8 mouse cellular contexts compared by ENCODE assay signal in the genomic region with DNA sequence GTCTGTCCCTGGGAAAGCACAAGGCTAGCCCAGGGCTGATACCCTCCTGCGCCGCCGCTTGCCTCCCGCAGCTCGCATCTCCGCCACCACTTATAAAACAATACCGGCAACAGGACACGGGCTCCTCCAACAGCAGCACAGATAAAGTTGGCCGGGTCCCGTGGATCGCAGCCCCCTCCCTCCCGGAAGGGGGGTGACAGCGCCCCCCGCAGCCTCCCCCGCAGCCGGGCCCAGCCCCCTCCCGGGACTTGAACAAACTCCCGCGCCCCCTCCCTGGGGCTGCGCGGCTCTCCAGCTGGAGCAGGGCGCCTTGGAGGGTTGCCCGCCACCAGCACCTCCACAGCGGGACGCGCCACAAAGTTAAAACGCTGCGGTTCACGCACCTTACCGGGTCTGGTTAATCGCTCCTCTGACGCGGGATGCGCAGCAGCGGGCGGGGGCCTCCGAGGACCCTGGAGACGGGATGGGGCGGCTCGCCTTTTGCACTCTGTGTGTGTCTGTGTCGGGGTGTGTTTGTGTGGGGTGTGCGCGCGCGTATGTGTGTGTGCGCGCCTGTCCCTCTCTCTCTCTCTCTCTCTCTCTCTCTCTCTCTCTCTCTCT. TPM values are rescaled to one million over a fixed set of nuclear protein-coding genes. Genes with fewer than 3 reads are reported as not detected.
DNase-seq lines count a peak whose midpoint lies in the region; ATAC-seq and TF ChIP-seq lines count a peak whose summit lies in the region.

Sox5 (minus strand) TSS at position 547 of the 600 bp plus-strand sequence.

- peak within 1 kb of the TSS; percentile 72 for H3K9ac ChIP-seq in embryonic facial prominence, embryonic 12.5 days
- H3K9ac ChIP-seq in intestine, postnatal 0 days (ENCODE audit: low read depth, low read length), result peak within 1 kb of the TSS; percentile 62

- H3K4me1 ChIP-seq in embryonic facial prominence, embryonic 12.5 days, result no peaks in the 10 kb centered on the region; the same call in 1 of the 2 replicates
- no peaks in the 10 kb centered on the region for H3K4me1 ChIP-seq in intestine, postnatal 0 days (replicated peaks; ENCODE audit: control insufficient read depth, insufficient read depth, low read length)

- DNase-seq in adrenal gland, adult 18-20 months (ENCODE audit: low spot score in 2 of 2), result peak; percentile 55 to 69
- peak; percentile 97 for DNase-seq in heart, adult 11 months
- peak; percentile 64 to 67 for DNase-seq in left cerebral cortex, postnatal 36 days (ENCODE audit: low spot score in 2 of 2)
- peak; percentile 59 for DNase-seq in right cerebral cortex, postnatal 14 days
- DNase-seq in c-Kit-positive CD71-positive TER-119-positive erythroid progenitor cells, embryonic 14.5 days (ENCODE audit: low spot score), result no peak

- H3K4me3 ChIP-seq in embryonic facial prominence, embryonic 12.5 days, result peak within 1 kb of the TSS; percentile 73
- H3K4me3 ChIP-seq in intestine, postnatal 0 days (ENCODE audit: low read depth, low read length), result peak within 1 kb of the TSS; percentile 86

- H3K36me3 ChIP-seq in embryonic facial prominence, embryonic 12.5 days, result no peaks in the 10 kb centered on the region
- no peaks in the 10 kb centered on the region for H3K36me3 ChIP-seq in intestine, postnatal 0 days (ENCODE audit: control insufficient read depth, insufficient read depth)

- intact Hi-C loops in left cerebral cortex, postnatal 36 days (cut with DNase I), result loop anchor here (10.0 kb wide), 1 partner anchor 277 kb away; no protein-coding TSS in a partner anchor

- peak within 1 kb of the TSS; percentile 96 for H3K4me2 ChIP-seq in embryonic facial prominence, embryonic 12.5 days (replicated peaks)
- H3K4me2 ChIP-seq in intestine, postnatal 0 days (replicated peaks; ENCODE audit: low read depth), result peak within 1 kb of the TSS; percentile 93

- 0 out of 2 replicates have a peak within 1 kb of the TSS, but pooled peaks have one; percentile 5 for H3K27ac ChIP-seq in embryonic facial prominence, embryonic 12.5 days
- H3K27ac ChIP-seq in intestine, postnatal 0 days (ENCODE audit: low read depth, low read length), result peak within 1 kb of the TSS; percentile 62

- 0 out of 2 replicates have a peak, but pooled peaks have one; percentile 54 for ATAC-seq in embryonic facial prominence, embryonic 12.5 days (ENCODE audit: insufficient number of reproducible peaks, insufficient read depth, low FRiP score, low TSS enrichment)
- ATAC-seq in intestine, postnatal 0 days, result peak; percentile 64
- peak; percentile 58 for ATAC-seq in megakaryocyte progenitor cell, adult 5-6 weeks (replicated peaks; ENCODE audit: poor library complexity)

- no peaks in the 10 kb centered on the region for H3K9me3 ChIP-seq in embryonic facial prominence, embryonic 12.5 days
- H3K9me3 ChIP-seq in intestine, postnatal 0 days (ENCODE audit: control insufficient read depth), result no peaks in the 10 kb centered on the region

- under 1% methylated on average over 44 of the region's 47 CpGs for WGBS in embryonic facial prominence, embryonic 12.5 days
- WGBS in intestine, postnatal 0 days, result under 1% methylated on average over 47 of the region's 47 CpGs

- peaks cover 10% of the 10 kb centered on the region for H3K27me3 ChIP-seq in embryonic facial prominence, embryonic 12.5 days
- 0 out of 2 replicates have a peak, but pooled peaks cover 8% of the 10 kb centered on the region for H3K27me3 ChIP-seq in intestine, postnatal 0 days (replicated peaks; ENCODE audit: control insufficient read depth, insufficient read depth, low read length)

- no peak for TF ChIP-seq CTCF in intestine, postnatal 0 days (IDR thresholded peaks at IDR 0.05; ENCODE audit: low read depth)

RNA-seq across cellular contexts. Expression of gene Sox5, which starts in this region (rescaled TPM):
- 10 to 100 TPM; 10.9 to 16.5 TPM for total RNA-seq in adrenal gland, adult 18-20 months (2021)
- 55.0 and 55.3 TPM in 2 replicates for polyA plus RNA-seq in embryonic facial prominence, embryonic 12.5 days (2016; fragmentation: Nextera tagmentation; extraction: Ambion mirVana)
- polyA plus RNA-seq in intestine, postnatal 0 days (2015; fragmentation: Nextera tagmentation; extraction: Ambion mirVana), result 3.3 TPM in 2 replicates
- 10 to 100 TPM; 52.1 to 57.9 TPM for total RNA-seq in left cerebral cortex, postnatal 36 days (2021)
- 0.10 TPM in 1 of 2 replicates, not detected in the other for total RNA-seq in megakaryocyte progenitor cell, adult 5-6 weeks (2015)
- 0.17 TPM in 1 of 2 replicates, not detected in the other for total RNA-seq in megakaryocyte progenitor cell, adult 5-6 weeks (2017)

Comparison
In these comparisons a context has a peak if more than half of its experiments do, and no peak if none do; other contexts are left out.
1. RNA of gene Sox5 (total RNA-seq): 52.1 to 57.9 TPM in left cerebral cortex, postnatal 36 days and 10.9 to 16.5 TPM in adrenal gland, adult 18-20 months; 0.10 to 0.17 TPM in megakaryocyte progenitor cell, adult 5-6 weeks; every median in the first group is over 4 times any median in the second.
2. RNA of gene Sox5 (polyA plus RNA-seq): 55.0 to 55.3 TPM in embryonic facial prominence, embryonic 12.5 days; 3.3 TPM in intestine, postnatal 0 days; every median in the first group is over 10 times any median in the second.
3. Peak in ATAC-seq in megakaryocyte progenitor cell, adult 5-6 weeks; RNA of the gene not detected or under 1 TPM.
4. Peak in every context shown above with its lines, with median percentiles within 50 percentile points of each other: ATAC-seq.